Mouse (Mus musculus): Measurements from ENCODE around the gene Tnip3.
A peak's percentile ranks its signal among the peaks of the same experiment; 100 is the strongest.

Tnip3 gene

GRCm38 (mm10) chr6:65646408-65646807, 121.3 kb downstream of the Tnip3 start:
- DNase-seq (ENCODE audit: low read depth, low spot score): no peak

DNA sequence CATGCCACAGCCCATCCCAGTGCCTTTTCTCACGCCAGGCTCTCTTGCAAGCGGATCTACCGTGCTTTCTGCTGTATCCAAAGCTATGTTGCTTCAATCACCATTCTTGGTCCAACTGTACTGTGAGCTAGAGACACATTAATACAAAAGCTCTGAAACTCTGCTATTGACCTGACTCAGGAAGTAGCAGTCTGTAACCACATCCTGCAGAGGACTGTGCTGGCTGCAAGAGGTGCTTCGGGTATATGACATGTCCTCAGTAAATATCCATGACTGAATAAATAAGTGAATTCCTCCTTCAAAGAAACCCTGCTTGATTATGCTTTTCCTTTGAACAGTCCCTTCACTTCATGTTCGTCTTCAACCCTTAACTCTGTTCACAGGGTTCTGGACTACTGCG, 122.6 kb downstream of the Tnip3 start:
- no peak for DNase-seq (ENCODE audit: low read depth, low spot score)

DNA sequence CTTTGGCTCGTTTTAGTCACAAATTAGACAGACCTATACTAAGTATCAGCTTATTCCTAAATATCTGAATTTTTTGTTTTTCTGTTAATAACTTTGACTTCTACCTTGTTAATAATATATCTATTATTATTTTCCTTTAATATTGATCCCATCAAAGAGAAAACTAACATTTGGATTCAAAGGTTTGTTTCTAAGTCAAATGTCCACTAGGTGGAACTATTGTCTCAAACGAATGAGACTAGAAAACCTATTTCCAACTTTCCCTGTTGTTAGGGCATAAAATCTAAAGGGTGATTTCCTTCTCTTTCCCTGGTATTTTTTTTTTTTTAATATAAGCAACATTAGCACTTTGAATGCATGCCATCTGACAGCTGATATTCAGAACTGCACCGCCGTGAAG, 126.3 kb downstream of the Tnip3 start:
- DNase-seq (ENCODE audit: low read depth, low spot score): peak; percentile 21

- DNase-seq (ENCODE audit: low read depth, low spot score): no peak
These were observed 136.2 kb downstream of the Tnip3 start for GRCm38 (mm10) chr6:65661272-65661671.

- DNase-seq (ENCODE audit: low read depth, low spot score): no peak
These were observed 136.9 kb downstream of the Tnip3 start for GRCm38 (mm10) chr6:65662050-65662449.

- no peak for DNase-seq (ENCODE audit: low read depth, low spot score)
These were observed 138.9 kb downstream of the Tnip3 start for GRCm38 (mm10) chr6:65663990-65664389.

DNA sequence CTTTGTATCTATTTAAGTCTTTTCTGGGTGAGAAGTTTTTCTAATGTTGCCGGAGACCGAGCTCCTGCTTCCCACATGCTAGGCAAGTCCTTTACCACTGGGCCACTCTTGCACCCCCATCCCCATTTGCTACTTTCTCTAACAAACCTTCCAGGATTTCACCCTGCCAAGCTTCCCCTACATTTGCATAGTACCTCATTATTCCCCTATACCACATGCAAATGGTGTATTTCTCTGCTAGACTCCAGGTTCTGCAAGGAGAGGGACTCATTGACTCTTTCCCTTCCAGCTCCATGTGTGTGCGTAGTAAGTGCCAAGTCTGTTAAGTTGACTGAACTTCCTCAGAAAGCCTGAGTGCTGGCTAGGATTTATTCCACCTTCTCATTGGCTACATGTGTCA, 141.2 kb downstream of the Tnip3 start:
- no peak for DNase-seq (ENCODE audit: low read depth, low spot score)

DNA sequence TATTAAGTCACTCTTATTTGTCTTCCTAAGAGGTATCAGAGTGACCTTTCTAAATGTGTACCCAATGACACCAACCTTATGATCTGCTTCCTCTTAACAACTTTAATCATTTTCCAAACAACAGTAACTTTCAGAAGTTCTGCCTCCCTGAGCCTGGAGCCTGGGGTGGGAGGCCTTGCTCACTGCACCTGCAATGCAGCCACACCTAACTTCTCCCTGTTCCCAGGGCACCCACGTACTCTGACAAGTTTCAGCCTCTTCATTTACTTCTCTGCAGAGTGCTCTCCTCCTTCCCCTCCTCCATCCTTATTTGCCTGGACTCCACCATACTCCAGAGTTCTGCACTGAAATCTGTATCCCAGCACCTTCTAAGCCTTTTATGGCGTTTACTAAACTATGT, 144.9 kb downstream of the Tnip3 start:
- DNase-seq (ENCODE audit: low read depth, low spot score): no peak

- DNase-seq (ENCODE audit: low read depth, low spot score): peak; percentile 43
These were observed 145.9 kb downstream of the Tnip3 start for GRCm38 (mm10) chr6:65670981-65671411.

GRCm38 (mm10) chr6:65671451-65671850, 146.3 kb downstream of the Tnip3 start, which contains the start of gene Ndnf:
Gene Ndnf (plus strand): TSS chr6:65671590.
- DNase-seq (ENCODE audit: low read depth, low spot score): peak; percentile 81

DNA sequence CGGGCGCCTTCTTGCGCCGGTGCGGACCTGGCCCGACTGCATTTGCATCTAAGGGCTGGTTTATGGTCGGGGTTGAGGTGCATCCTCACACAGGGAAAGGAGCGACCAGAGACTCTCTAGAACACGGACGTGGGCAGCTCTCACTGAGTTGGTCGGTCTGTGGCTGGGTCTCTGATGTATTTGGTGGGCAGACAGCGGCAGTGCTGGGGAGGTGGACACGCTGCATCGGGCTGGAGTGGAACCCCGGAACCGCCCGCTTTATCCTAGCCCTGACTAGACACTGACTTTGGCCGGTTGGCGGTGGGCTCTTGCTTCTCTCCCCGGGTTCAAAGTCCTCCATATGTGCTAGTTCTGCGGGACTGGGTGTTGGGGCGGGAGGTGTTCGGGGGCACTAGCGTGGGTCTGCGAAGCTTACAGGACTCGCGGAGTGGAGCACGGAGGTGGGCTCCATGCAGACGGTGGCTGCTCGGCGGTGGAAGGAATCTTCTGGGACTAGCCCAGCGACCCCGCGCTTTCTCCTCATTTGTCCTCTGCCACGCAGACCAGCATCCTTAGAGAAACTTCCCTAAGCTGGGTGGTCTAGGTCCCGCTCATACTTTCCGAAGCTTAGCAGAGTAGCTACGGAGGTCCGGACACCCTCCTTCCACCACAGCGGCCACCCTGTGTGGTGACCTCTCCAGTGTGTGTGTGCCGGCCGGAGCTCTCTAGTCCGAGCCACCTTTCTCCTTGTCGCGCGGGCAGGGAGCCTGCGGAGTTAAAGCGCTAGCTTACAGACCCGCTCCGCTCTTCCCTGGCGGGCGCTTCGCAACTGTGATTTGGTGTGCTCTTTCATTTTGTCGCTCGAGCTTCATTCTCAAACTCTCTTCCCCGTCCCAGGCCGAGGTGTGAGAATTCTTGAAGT, 147.3 kb downstream of the Tnip3 start:
- DNase-seq (ENCODE audit: low read depth, low spot score): peak; percentile 41

All from mesoderm, embryonic 11.5 days (tissue).